Mouse (Mus musculus): Measurements from ENCODE around the gene Serpinb1c. TPM values are rescaled to one million over a fixed set of nuclear protein-coding genes. Genes with fewer than 3 reads are reported as not detected.
"Not testable (repeated sequence)": the region's sequence is repeated elsewhere in the genome, so short reads cannot be mapped to it uniquely, and the experiment has no call there.

Serpinb1c gene
- polyA plus RNA-seq (2014; fragmentation: Nextera tagmentation; extraction: Ambion mirVana), result not detected in 2 replicates

DNA sequence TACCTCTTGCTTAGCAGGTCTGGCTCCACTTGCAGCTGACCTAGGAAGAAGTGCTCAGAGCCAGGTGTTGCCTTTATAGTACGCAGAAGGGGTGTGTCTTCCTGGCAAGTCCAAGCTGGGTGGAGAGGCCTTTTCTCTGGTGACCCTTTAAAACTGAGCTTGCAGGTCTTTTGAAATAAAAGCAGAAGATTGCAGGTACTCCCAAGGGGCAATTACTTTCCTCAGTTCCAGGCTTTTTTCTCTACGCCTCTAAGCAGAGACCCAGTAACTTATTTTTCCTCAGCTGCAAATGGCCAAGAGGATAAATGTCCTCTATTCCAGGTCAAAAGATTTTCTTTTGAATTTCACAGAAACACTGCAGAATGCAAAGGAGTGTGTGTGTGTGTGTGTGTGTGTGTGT is at the start of gene Serpinb1c:
TSS of gene Serpinb1c (minus strand) at position 101 of the 400 bp plus-strand sequence.
- Histone ChIP-seq H3K27me3 (ENCODE audit: control insufficient read depth, insufficient read depth, low read length) (no peaks in the 10 kb centered on the region), H3K9ac (ENCODE audit: low read length) (no peak within 1 kb of the TSS), H3K36me3 (ENCODE audit: control insufficient read depth, insufficient read depth, low read length) (no peaks in the 10 kb centered on the region), H3K4me3 (ENCODE audit: low read depth, low read length) (no peak within 1 kb of the TSS), H3K27ac (ENCODE audit: low read depth, low read length) (no peak within 1 kb of the TSS), H3K4me2 (ENCODE audit: low read depth, low read length, severe bottlenecking) (no peak within 1 kb of the TSS), H3K4me1 (replicated peaks; ENCODE audit: control insufficient read depth, insufficient read depth, low read length) (no peaks in the 10 kb centered on the region), H3K9me3 (ENCODE audit: control insufficient read depth, low read length) (no peaks in the 10 kb centered on the region)
- 94% methylated on average over 2 of the region's 2 CpGs for WGBS
- no peak for DNase-seq (ENCODE audit: low spot score)
- ATAC-seq (replicated peaks; ENCODE audit: low FRiP score), result no peak

DNA sequence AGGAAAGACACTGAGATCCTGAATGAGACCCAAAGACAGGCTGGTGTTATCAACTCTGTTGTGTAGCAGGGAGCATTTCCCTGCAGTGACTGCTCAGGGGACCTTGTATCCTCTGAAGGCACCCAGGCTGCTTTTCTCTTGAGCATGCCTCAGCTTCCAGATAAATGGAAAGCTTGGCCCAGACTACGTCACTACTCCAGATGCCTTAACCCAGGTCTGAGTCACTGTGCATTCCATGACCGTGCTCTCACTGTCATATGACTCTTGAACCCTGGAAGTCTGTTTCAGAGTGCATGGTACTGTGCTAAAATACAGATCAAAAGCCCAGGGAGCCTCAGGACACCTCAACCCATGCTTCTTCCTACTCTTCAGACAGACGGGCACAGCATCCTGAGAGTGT is 41.2 kb upstream of the Serpinb1c start:
- H3K27ac ChIP-seq (ENCODE audit: low read depth, low read length); H3K4me3 ChIP-seq (ENCODE audit: low read depth, low read length); DNase-seq (ENCODE audit: low spot score); H3K27me3 ChIP-seq (ENCODE audit: control insufficient read depth, insufficient read depth, low read length); ATAC-seq (replicated peaks; ENCODE audit: low FRiP score); H3K9ac ChIP-seq (ENCODE audit: low read length); H3K4me2 ChIP-seq (ENCODE audit: low read depth, low read length, severe bottlenecking); H3K9me3 ChIP-seq (ENCODE audit: control insufficient read depth, low read length); H3K36me3 ChIP-seq (ENCODE audit: control insufficient read depth, insufficient read depth, low read length); H3K4me1 ChIP-seq (replicated peaks; ENCODE audit: control insufficient read depth, insufficient read depth, low read length): not testable (repeated sequence)
- WGBS, result 83% methylated on average over 3 of the region's 3 CpGs

DNA sequence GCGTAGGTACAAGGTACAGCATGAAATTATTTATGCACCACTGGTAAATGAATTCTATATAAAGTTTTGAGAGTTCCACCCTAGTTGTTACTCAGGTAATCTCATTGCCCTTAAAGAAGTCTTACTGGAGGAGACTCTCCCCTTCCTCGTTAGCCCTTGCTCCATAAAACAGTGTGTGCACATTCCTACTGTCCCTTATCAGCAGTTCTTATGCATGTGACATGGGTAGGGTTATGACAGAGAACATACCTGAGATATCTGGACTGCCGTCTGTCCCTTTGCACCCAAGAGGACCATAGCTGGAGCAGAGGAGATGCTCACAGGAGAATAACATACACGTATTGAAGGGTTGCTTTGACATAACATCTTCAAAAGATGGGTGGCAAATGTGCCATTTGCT is 40.3 kb upstream of the Serpinb1c start:
- H3K4me2 ChIP-seq (ENCODE audit: low read depth, low read length, severe bottlenecking); H3K4me1 ChIP-seq (replicated peaks; ENCODE audit: control insufficient read depth, insufficient read depth, low read length); H3K36me3 ChIP-seq (ENCODE audit: control insufficient read depth, insufficient read depth, low read length); H3K27me3 ChIP-seq (ENCODE audit: control insufficient read depth, insufficient read depth, low read length); ATAC-seq (replicated peaks; ENCODE audit: low FRiP score); H3K27ac ChIP-seq (ENCODE audit: low read depth, low read length); H3K9ac ChIP-seq (ENCODE audit: low read length); H3K9me3 ChIP-seq (ENCODE audit: control insufficient read depth, low read length); H3K4me3 ChIP-seq (ENCODE audit: low read depth, low read length); DNase-seq (ENCODE audit: low spot score): not testable (repeated sequence)
- WGBS, result 90% methylated on average over 4 of the region's 4 CpGs

DNA sequence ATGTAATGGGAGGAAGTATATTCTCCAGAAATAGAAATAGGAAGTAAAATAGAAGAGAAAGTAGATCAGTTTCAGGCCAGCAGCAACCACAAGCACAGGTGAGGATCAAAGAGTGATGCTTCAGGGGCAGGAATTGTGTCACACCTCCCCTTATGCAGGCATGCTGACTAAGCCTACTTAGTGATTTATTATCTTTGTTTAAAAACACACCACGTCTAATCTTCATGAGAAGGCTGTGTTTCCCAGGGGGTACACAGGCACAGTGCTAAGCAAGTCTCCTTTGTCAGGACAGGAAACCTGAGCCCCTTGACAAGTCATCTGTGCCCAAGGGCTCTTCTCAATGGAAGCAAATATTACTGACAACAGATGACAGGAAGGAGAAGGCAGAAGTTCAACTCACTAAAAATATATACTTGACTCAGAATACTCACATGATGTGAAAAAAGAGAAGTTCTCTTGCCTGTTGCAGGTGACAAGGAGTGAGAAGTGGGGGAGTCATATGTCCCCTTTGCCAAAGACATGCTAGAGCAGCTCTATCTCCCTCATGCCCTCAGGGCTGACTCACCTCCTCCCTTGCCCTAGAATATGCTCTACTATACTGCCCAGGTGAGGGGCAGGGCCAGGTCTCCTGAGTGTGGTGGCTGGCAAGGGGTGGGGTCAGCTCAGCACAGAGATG is 36.8 kb upstream of the Serpinb1c start:
- H3K4me3 ChIP-seq (ENCODE audit: low read depth, low read length), result no peak overlapping the region
- H3K4me1 ChIP-seq (replicated peaks; ENCODE audit: control insufficient read depth, insufficient read depth, low read length), result no peaks in the 10 kb centered on the region
- no peak for DNase-seq (ENCODE audit: low spot score)
- no peak overlapping the region for H3K4me2 ChIP-seq (ENCODE audit: low read depth, low read length, severe bottlenecking)
- WGBS, result 44% methylated on average over 1 of the region's 1 CpGs
- no peak overlapping the region for H3K27ac ChIP-seq (ENCODE audit: low read depth, low read length)
- H3K9me3 ChIP-seq (ENCODE audit: control insufficient read depth, low read length), result no peaks in the 10 kb centered on the region
- H3K27me3 ChIP-seq (ENCODE audit: control insufficient read depth, insufficient read depth, low read length), result no peaks in the 10 kb centered on the region
- H3K36me3 ChIP-seq (ENCODE audit: control insufficient read depth, insufficient read depth, low read length), result no peaks in the 10 kb centered on the region
- H3K9ac ChIP-seq (ENCODE audit: low read length), result no peak overlapping the region
- ATAC-seq (replicated peaks; ENCODE audit: low FRiP score), result no peak

DNA sequence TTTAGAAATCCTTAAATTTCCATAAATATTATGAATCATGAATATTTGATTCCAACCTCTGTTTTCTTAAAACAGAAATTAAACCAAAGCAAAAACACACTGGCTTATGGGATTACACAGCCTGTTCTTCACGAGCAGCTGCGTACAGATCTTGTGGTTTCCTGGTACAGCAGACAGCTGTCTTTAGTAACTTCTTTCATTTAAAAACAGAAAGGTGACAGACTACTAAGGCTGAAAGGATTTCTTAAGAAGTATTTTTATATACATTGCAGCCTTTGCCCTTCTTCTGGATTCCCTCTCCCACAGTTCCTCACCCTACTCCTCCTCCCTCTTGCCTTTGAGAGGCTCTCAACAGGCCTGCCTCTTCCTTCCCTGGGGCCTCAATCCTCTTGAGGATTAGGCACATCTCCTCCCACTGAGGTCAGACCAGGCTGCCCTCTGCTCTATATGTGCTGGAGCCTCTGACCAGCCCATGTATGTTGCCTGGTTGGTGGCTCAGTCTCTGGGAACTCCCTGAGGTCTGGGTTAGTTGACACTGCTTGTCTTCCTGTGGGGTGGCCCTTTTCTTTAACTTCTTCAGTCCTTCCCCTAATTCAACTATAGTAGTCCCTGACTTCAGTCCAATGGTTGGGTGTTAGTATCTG is 31.2 kb upstream of the Serpinb1c start:
- ATAC-seq (replicated peaks; ENCODE audit: low FRiP score), result no peak
- Histone ChIP-seq H3K27me3 (ENCODE audit: control insufficient read depth, insufficient read depth, low read length) (no peaks in the 10 kb centered on the region), H3K4me3 (ENCODE audit: low read depth, low read length) (no peak overlapping the region), H3K4me1 (replicated peaks; ENCODE audit: control insufficient read depth, insufficient read depth, low read length) (no peaks in the 10 kb centered on the region), H3K27ac (ENCODE audit: low read depth, low read length) (no peak overlapping the region), H3K36me3 (ENCODE audit: control insufficient read depth, insufficient read depth, low read length) (no peaks in the 10 kb centered on the region), H3K9me3 (ENCODE audit: control insufficient read depth, low read length) (no peaks in the 10 kb centered on the region), H3K4me2 (ENCODE audit: low read depth, low read length, severe bottlenecking) (no peak overlapping the region), H3K9ac (ENCODE audit: low read length) (no peak overlapping the region)
- DNase-seq (ENCODE audit: low spot score), result no peak
- 81% methylated on average over 2 of the region's 2 CpGs for WGBS

DNA sequence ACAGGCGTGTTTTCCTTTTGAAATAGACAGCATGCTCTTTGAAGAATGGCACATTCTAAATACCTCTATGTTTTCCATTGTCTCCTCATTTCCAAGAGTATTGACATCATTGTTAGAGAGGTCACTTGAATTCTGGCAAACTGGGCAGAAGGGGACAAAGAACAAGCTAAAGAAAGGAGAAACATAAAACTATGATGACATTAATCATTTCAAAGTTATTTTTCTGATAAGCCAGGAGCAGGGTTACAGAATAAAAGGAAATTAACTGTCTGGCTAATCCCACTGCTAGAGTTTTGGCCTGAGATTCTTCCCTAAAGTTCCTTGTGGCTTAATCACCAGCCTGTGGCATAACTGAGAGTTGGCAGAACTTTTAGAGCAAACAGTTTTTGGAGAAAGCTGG is 29.2 kb upstream of the Serpinb1c start:
- no peaks in the 10 kb centered on the region for H3K27me3 ChIP-seq (ENCODE audit: control insufficient read depth, insufficient read depth, low read length)
- no peak for DNase-seq (ENCODE audit: low spot score)
- H3K27ac ChIP-seq (ENCODE audit: low read depth, low read length), result no peak overlapping the region
- no peak for ATAC-seq (replicated peaks; ENCODE audit: low FRiP score)
- H3K9me3 ChIP-seq (ENCODE audit: control insufficient read depth, low read length), result no peaks in the 10 kb centered on the region
- H3K36me3 ChIP-seq (ENCODE audit: control insufficient read depth, insufficient read depth, low read length), result no peaks in the 10 kb centered on the region
- no peak overlapping the region for H3K4me2 ChIP-seq (ENCODE audit: low read depth, low read length, severe bottlenecking)
- H3K4me1 ChIP-seq (replicated peaks; ENCODE audit: control insufficient read depth, insufficient read depth, low read length), result no peaks in the 10 kb centered on the region
- 79% methylated on average over 1 of the region's 1 CpGs for WGBS
- H3K9ac ChIP-seq (ENCODE audit: low read length), result no peak overlapping the region
- H3K4me3 ChIP-seq (ENCODE audit: low read depth, low read length), result no peak overlapping the region

DNA sequence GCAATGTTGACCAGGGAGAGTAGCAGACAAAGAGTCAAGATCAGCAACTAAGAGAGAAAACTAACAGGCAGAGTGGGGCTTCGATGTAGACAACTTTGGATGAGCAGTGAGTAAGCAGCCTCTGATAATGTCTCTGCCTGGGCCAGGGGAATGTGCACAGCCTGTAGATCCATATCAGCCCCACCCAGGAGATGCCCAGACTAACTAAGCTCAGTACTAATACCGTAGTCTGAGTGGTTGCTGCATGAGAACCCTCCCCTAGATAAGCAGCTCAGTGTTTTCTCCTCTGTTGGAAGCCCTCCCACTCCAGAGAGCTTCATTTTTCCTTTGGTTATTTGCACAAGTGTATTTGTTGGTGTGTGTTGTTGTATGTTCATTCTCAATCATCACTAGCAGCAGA is 28.6 kb upstream of the Serpinb1c start:
- Histone ChIP-seq H3K9ac (ENCODE audit: low read length) (no peak overlapping the region), H3K4me2 (ENCODE audit: low read depth, low read length, severe bottlenecking) (no peak overlapping the region), H3K9me3 (ENCODE audit: control insufficient read depth, low read length) (no peaks in the 10 kb centered on the region), H3K27me3 (ENCODE audit: control insufficient read depth, insufficient read depth, low read length) (no peaks in the 10 kb centered on the region), H3K4me1 (replicated peaks; ENCODE audit: control insufficient read depth, insufficient read depth, low read length) (no peaks in the 10 kb centered on the region), H3K27ac (ENCODE audit: low read depth, low read length) (no peak overlapping the region), H3K36me3 (ENCODE audit: control insufficient read depth, insufficient read depth, low read length) (no peaks in the 10 kb centered on the region), H3K4me3 (ENCODE audit: low read depth, low read length) (no peak overlapping the region)
- DNase-seq (ENCODE audit: low spot score), result no peak
- WGBS, result 93% methylated on average over 2 of the region's 2 CpGs
- no peak for ATAC-seq (replicated peaks; ENCODE audit: low FRiP score)

DNA sequence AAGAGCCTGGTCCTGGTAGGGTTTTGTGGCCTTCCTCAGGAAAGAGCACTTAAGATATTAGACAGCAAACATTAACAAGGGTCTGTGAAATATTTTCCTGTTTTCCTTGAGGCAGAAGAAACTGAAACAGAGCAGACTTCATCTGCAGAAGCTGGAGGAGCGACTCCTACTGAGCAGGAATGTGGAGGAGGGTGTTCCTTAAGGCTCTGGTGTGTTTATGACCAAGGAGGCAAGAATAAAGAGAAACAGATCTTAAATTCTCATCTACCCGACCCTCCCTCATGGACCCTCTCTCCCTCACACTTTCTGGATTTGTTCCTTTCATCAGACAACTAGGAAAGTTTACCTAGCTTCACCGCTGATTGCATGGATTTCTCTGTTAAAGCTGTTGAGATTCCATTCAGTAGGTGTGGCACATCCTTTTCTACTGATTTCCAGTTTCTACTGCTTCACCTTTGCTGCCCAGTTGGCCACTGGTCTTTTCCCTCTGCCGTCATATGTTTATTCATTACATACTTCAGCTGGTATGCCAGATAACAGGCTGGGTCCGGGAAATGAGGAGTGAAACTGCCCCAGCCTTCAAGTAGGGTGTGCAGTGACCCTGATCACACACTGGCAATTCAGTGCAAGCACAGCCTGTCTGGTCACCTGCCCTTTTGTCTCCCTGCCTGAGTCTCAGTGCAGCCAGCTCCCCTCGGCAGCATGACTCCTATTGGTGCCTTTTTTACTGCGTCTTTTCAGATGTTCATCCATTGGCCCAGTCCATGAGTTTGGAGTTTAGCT is 26.8 kb upstream of the Serpinb1c start:
- Histone ChIP-seq H3K36me3 (ENCODE audit: control insufficient read depth, insufficient read depth, low read length) (no peaks in the 10 kb centered on the region), H3K4me3 (ENCODE audit: low read depth, low read length) (no peak overlapping the region), H3K27ac (ENCODE audit: low read depth, low read length) (no peak overlapping the region), H3K9me3 (ENCODE audit: control insufficient read depth, low read length) (no peaks in the 10 kb centered on the region), H3K9ac (ENCODE audit: low read length) (no peak overlapping the region), H3K27me3 (ENCODE audit: control insufficient read depth, insufficient read depth, low read length) (no peaks in the 10 kb centered on the region), H3K4me1 (replicated peaks; ENCODE audit: control insufficient read depth, insufficient read depth, low read length) (no peaks in the 10 kb centered on the region), H3K4me2 (ENCODE audit: low read depth, low read length, severe bottlenecking) (no peak overlapping the region)
- ATAC-seq (replicated peaks; ENCODE audit: low FRiP score) (no peak), DNase-seq (ENCODE audit: low spot score) (no peak)
- 69% methylated on average over 7 of the region's 7 CpGs for WGBS
